Mouse (Mus musculus): ENCODE measurements around the gene Gmppa. TPM values are rescaled to one million over a fixed set of nuclear protein-coding genes. Genes with fewer than 3 reads are reported as not detected.

Gmppa gene
- polyA plus RNA-seq (2015; fragmentation: Nextera tagmentation; extraction: Ambion mirVana), result 98.9 and 103 TPM in 2 replicates

DNA sequence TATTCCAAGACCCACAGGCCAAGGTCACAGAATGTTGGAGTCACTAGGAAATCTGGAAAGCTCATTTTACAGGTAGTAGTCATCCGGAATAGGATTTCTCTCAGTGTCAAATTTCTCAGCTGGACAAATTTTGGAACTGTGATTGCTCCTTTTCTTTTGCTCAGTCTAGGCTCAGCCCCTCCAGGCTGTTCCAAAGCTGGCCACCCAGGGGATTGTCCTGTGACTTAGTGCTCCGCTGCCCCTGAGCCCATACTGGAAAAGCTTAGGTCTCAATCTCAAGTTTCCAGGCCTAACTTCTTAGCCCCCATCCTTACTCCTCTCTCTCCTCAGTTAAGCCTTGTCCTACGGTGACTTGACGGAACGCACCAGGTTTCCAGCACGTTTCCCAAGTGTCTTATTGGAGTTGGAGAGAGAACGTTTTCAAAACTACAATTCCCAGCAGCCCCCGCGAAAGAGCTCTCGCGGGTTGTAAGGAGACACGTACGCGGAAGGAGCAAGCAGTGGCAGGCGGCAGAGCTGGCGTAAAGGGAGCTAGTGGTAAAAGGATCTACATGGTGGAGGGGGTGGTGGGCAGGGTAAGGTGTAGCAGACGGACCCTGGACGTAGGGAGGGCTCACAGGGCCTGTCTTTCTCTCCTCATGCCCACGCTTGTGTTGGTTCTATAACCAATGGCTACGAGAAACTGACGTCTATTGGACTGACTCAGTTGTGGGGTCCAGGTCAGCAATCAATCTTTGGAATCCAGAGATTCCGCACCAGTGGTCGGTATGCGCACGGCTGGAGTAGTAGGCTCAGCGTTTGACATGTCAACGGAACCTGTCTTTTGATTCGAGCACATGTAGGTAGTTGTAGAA, at the start of gene Gmppa:
TSS of gene Gmppa (plus strand) at position 456 of the 854 bp plus-strand sequence.
- Histone ChIP-seq H3K36me3 (peaks cover 7% of the 10 kb centered on the region), H3K4me3 (replicated peaks) (peak within 1 kb of the TSS; percentile 62), H3K27ac (peak within 1 kb of the TSS; percentile 46; the same call in 1 of the 2 replicates), H3K9me3 (no peaks in the 10 kb centered on the region), H3K4me2 (replicated peaks) (peak within 1 kb of the TSS; percentile 61), H3K4me1 (replicated peaks) (peaks cover 8% of the 10 kb centered on the region), H3K27me3 (replicated peaks) (no peaks in the 10 kb centered on the region), H3K9ac (peak within 1 kb of the TSS; percentile 68)
- ATAC-seq, result peak; percentile 90
- WGBS, result 5% methylated on average over 28 of the region's 28 CpGs

DNA sequence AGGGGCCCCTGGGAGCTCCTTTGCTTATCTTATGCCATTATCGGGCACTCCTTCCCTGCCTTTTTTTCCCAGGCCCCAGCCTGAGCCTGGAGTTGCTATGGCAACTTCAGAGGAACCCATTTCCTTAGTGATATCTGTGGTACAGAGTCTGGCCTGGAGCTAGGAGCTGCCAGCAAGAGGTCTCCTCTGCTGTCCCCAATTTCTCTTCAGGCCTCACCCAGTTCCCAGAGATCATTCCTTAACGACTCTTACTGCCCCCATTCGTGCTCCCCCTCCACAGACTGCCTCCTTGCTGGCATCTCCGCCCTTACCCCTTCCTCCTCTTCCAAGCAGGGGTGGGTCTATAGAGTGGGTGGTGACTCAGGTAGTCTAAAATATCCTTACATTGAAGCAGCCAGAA, 49.6 kb upstream of the Gmppa start:
- H3K4me3 ChIP-seq (replicated peaks), result no peak overlapping the region
- H3K9me3 ChIP-seq, result no peaks in the 10 kb centered on the region
- peaks cover 26% of the 10 kb centered on the region for H3K27me3 ChIP-seq (replicated peaks)
- peak; percentile 55 for ATAC-seq
- no peak overlapping the region for H3K9ac ChIP-seq
- WGBS, result 34% methylated on average over 4 of the region's 4 CpGs
- 0 out of 2 replicates have a peak, but pooled peaks cover 5% of the 10 kb centered on the region for H3K36me3 ChIP-seq
- H3K4me1 ChIP-seq (replicated peaks), result peaks cover 46% of the 10 kb centered on the region
- H3K4me2 ChIP-seq (replicated peaks), result peak overlapping the region; percentile 22; the same call in 1 of the 2 replicates
- no peak overlapping the region for H3K27ac ChIP-seq

- H3K4me2 ChIP-seq (replicated peaks), result peak overlapping the region; percentile 57
- peaks cover 42% of the 10 kb centered on the region for H3K4me1 ChIP-seq (replicated peaks)
- 0 out of 2 replicates have a peak, but pooled peaks cover 5% of the 10 kb centered on the region for H3K36me3 ChIP-seq
- H3K27ac ChIP-seq, result no peak overlapping the region
- ATAC-seq, result peak; percentile 5; the same call in 1 of the 2 replicates
- H3K9ac ChIP-seq, result no peak overlapping the region
- peaks cover 26% of the 10 kb centered on the region for H3K27me3 ChIP-seq (replicated peaks)
- peak overlapping the region; percentile 26; the same call in 1 of the 2 replicates for H3K4me3 ChIP-seq (replicated peaks)
- 38% methylated on average over 7 of the region's 7 CpGs for WGBS
- H3K9me3 ChIP-seq, result no peaks in the 10 kb centered on the region
These were observed 48.2 kb upstream of the Gmppa start for GRCm38 (mm10) chr1:75387469-75387928.

- peaks cover 39% of the 10 kb centered on the region for H3K4me1 ChIP-seq (replicated peaks)
- peak; percentile 15; the same call in 1 of the 2 replicates for ATAC-seq
These were observed 47.5 kb upstream of the Gmppa start for GRCm38 (mm10) chr1:75387929-75388897.

GRCm38 (mm10) chr1:75388898-75389515, 46.7 kb upstream of the Gmppa start:
- 0 out of 2 replicates have a peak, but pooled peaks cover 5% of the 10 kb centered on the region for H3K36me3 ChIP-seq
- H3K4me2 ChIP-seq (replicated peaks), result peak overlapping the region; percentile 57
- peaks cover 39% of the 10 kb centered on the region for H3K4me1 ChIP-seq (replicated peaks)
- H3K27me3 ChIP-seq (replicated peaks), result peaks cover 26% of the 10 kb centered on the region
- H3K27ac ChIP-seq, result no peak overlapping the region
- H3K4me3 ChIP-seq (replicated peaks), result peak overlapping the region; percentile 26; the same call in 1 of the 2 replicates
- 49% methylated on average over 23 of the region's 23 CpGs for WGBS
- no peaks in the 10 kb centered on the region for H3K9me3 ChIP-seq
- H3K9ac ChIP-seq, result peak overlapping the region; percentile 28; the same call in 1 of the 2 replicates
- ATAC-seq, result no peak

More at GRCm38 (mm10) chr1:75387929-75388897, 47.5 kb upstream of the Gmppa start:
- H3K4me3 ChIP-seq (replicated peaks), result peak overlapping the region; percentile 26
- H3K36me3 ChIP-seq, result 0 out of 2 replicates have a peak, but pooled peaks cover 5% of the 10 kb centered on the region
- no peak overlapping the region for H3K27ac ChIP-seq
- WGBS, result 18% methylated on average over 94 of the region's 94 CpGs
- peak overlapping the region; percentile 28 for H3K9ac ChIP-seq
- H3K4me2 ChIP-seq (replicated peaks), result peak overlapping the region; percentile 57
- no peaks in the 10 kb centered on the region for H3K9me3 ChIP-seq
- peaks cover 26% of the 10 kb centered on the region for H3K27me3 ChIP-seq (replicated peaks)

DNA sequence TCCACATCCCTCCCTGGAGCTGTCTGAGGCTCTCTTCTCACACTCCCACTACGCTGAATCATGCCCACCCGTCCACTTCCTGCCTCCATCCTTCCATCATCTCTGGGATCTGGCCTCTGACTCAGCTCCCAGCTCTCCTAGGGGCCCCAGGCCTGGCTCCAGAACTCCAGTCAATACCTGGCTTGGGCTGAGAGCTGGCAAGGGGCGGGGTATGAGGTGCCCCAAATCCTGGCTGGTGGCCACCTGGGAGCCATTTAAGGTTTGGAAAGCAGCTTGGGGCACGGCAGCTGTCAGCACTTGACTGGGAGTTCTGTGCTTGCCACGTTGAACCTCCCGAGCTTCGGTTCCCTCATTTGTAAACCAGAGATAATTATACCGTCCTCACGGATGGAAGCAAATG, 42.6 kb upstream of the Gmppa start:
- 66% methylated on average over 9 of the region's 9 CpGs for WGBS
- Histone ChIP-seq H3K36me3 (0 out of 2 replicates have a peak, but pooled peaks cover 5% of the 10 kb centered on the region), H3K9me3 (no peaks in the 10 kb centered on the region), H3K27ac (peak overlapping the region; percentile 48; the same call in 1 of the 2 replicates), H3K9ac (no peak overlapping the region), H3K4me2 (replicated peaks) (no peak overlapping the region), H3K27me3 (replicated peaks) (peaks cover 13% of the 10 kb centered on the region), H3K4me3 (replicated peaks) (no peak overlapping the region), H3K4me1 (replicated peaks) (peaks cover 9% of the 10 kb centered on the region)
- no peak for ATAC-seq

- H3K27me3 ChIP-seq (replicated peaks), result peaks cover 6% of the 10 kb centered on the region
- H3K4me1 ChIP-seq (replicated peaks), result peaks cover 9% of the 10 kb centered on the region
- H3K9ac ChIP-seq, result no peak overlapping the region
- H3K27ac ChIP-seq, result peak overlapping the region; percentile 48; the same call in 1 of the 2 replicates
- no peak overlapping the region for H3K4me2 ChIP-seq (replicated peaks)
- no peak overlapping the region for H3K4me3 ChIP-seq (replicated peaks)
- 90% methylated on average over 3 of the region's 3 CpGs for WGBS
- H3K36me3 ChIP-seq, result 0 out of 2 replicates have a peak, but pooled peaks cover 5% of the 10 kb centered on the region
- no peak for ATAC-seq
- no peaks in the 10 kb centered on the region for H3K9me3 ChIP-seq
These were observed 41.9 kb upstream of the Gmppa start for GRCm38 (mm10) chr1:75393846-75394245.

DNA sequence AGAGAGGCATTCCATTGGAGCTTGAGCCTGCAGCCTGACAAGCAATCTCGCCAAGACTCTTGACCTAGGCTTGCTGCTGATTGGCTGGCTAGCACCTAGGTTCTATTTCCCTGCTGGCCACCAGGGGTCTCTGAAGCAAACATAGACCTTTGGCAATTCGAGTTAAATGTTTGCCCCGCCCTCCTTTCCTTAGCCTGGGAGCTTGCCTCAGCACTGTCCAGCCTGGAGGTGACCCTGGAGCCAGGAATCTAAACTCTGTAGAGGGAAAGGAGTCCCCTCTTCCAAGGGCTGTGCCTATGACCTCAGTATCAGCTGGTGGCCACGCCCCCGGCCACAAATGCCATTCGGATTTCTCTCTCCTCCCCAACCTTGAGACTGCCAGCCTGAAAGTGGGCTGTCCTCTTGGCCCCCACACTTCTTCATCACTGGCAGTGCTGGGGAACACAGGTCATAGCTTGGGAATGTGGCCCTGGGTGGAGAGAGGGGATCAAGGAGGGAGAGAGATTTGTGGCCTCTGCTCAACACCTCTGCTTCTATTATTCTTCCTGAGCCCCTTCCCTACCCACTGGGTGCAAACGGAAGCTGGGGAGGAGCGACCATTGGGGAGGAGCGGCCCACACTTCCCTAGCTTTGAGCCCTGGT, 36.8 kb upstream of the Gmppa start:
- H3K9me3 ChIP-seq, result no peaks in the 10 kb centered on the region
- H3K4me3 ChIP-seq (replicated peaks), result no peak overlapping the region
- peaks cover 7% of the 10 kb centered on the region; the same call in 1 of the 2 replicates for H3K36me3 ChIP-seq
- peak overlapping the region; percentile 52; the same call in 1 of the 2 replicates for H3K4me2 ChIP-seq (replicated peaks)
- peak; percentile 75 for ATAC-seq
- H3K27me3 ChIP-seq (replicated peaks), result no peaks in the 10 kb centered on the region
- 9% methylated on average over 9 of the region's 9 CpGs for WGBS
- peak overlapping the region; percentile 86 for H3K27ac ChIP-seq
- H3K9ac ChIP-seq, result peak overlapping the region; percentile 42; the same call in 1 of the 2 replicates
- peaks cover 25% of the 10 kb centered on the region for H3K4me1 ChIP-seq (replicated peaks)

- peak overlapping the region; percentile 42 for H3K9ac ChIP-seq
- H3K4me1 ChIP-seq (replicated peaks), result peaks cover 25% of the 10 kb centered on the region
- peak overlapping the region; percentile 52 for H3K4me2 ChIP-seq (replicated peaks)
- peak overlapping the region; percentile 86 for H3K27ac ChIP-seq
- peak; percentile 82 for ATAC-seq
- peaks cover 12% of the 10 kb centered on the region; the same call in 1 of the 2 replicates for H3K36me3 ChIP-seq
- no peaks in the 10 kb centered on the region for H3K9me3 ChIP-seq
- peak overlapping the region; percentile 20; the same call in 1 of the 2 replicates for H3K4me3 ChIP-seq (replicated peaks)
- no peaks in the 10 kb centered on the region for H3K27me3 ChIP-seq (replicated peaks)
- WGBS, result 14% methylated on average over 15 of the region's 15 CpGs
These were observed 35.8 kb upstream of the Gmppa start for GRCm38 (mm10) chr1:75399755-75400492.

DNA sequence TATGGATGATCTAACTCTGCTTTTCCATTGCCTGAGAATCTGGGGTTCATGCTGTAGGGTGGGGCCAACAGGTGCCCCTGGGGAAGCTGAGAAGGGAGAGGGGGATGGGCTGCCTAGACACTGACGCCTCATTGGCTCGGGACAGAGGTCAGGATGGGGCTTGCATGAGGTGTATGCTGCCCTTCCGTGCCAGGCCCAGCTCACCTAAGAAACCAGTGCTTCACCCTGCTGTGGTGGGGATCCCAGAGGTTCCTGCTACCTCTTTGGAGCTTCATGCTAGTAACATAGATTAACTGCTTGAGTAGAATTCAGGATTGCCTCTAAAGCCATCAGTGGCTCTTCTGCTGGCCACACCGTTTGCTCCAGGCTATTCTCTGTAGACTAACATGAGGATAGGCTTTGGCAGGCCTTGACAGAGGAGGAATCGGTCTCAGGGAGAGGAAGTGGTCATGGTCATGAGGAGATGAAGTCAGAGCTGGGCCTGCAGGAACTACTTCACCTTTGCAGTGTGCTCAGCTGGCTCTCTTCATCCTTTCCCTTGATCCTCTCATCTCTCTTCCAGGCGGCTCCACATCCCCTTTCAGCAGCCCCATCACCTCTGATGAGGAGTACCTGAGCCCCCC, 35.1 kb upstream of the Gmppa start:
- Histone ChIP-seq H3K36me3 (peaks cover 13% of the 10 kb centered on the region; the same call in 1 of the 2 replicates), H3K9ac (peak overlapping the region; percentile 42; the same call in 1 of the 2 replicates), H3K27ac (peak overlapping the region; percentile 86), H3K4me2 (replicated peaks) (peak overlapping the region; percentile 52), H3K9me3 (no peaks in the 10 kb centered on the region), H3K27me3 (replicated peaks) (no peaks in the 10 kb centered on the region), H3K4me1 (replicated peaks) (peaks cover 25% of the 10 kb centered on the region), H3K4me3 (replicated peaks) (peak overlapping the region; percentile 20; the same call in 1 of the 2 replicates)
- no peak for ATAC-seq
- WGBS, result 40% methylated on average over 6 of the region's 6 CpGs
